Mouse (Mus musculus): Measurements from ENCODE around the gene Ttc6. TPM values are rescaled to one million over a fixed set of nuclear protein-coding genes. Genes with fewer than 3 reads are reported as not detected.

Gene Ttc6
- polyA plus RNA-seq, 1 experiment from 2014 or later: 0.38 TPM

DNA sequence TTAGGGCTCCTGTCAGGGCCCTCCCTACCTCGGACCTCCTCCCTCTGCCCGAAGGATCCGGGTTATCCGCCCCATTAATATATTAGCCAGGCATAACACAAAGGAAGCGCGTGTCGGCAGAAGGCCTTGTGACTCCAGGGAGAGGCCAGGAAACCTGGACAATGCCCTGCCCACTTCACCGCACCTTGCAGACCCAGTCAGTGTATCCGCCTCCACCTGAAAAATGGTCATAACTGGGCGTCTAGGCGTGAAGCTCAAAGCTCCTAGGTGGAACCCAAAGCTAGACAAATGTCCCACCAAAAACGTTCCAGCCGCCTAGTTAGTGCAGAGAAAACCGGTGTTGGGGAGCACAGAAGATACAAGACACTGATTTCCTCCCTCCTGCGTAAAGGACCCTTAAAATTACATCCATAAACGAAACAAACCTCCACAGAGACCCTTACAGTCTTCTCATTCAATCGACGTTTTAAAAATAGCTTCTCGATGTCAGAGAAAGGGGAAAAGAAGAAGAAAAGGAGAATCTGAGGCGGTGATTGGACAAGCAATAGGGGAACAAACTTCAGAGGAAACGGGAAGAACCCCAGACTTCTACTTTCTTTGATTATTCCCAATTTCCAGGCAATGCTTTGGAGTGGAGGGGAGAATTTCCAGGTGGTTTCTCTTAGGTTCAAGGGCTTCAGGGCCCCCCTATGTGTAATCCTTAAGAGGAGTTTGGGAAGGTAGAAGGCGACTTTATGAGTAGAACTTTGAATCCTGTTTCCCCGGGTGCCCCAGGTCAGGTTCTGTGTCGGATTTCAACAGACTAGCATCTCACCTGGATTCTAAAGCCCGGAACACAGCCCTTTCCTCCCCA is 27.6 kb upstream of the Ttc6 start:
- Histone ChIP-seq H3K27ac (replicated peaks; ENCODE audit: low read depth, low read length) (no peak overlapping the region), H3K9ac (replicated peaks; ENCODE audit: low read length) (no peak overlapping the region), H3K36me3 (replicated peaks; ENCODE audit: control insufficient read depth, insufficient read depth, low read depth, low read length) (no peaks in the 10 kb centered on the region), H3K4me2 (ENCODE audit: low read depth, low read length) (no peak overlapping the region), H3K27me3 (ENCODE audit: control insufficient read depth, insufficient read depth, low read length) (peaks cover 55% of the 10 kb centered on the region), H3K4me1 (ENCODE audit: control insufficient read depth, insufficient read depth, low read length) (peaks cover 3% of the 10 kb centered on the region), H3K9me3 (replicated peaks; ENCODE audit: control insufficient read depth, low read length) (no peaks in the 10 kb centered on the region), H3K4me3 (ENCODE audit: low read depth, low read length) (no peak overlapping the region)
- ATAC-seq (replicated peaks; ENCODE audit: insufficient number of reproducible peaks, low FRiP score, low TSS enrichment, low read depth) (no peak), DNase-seq (ENCODE audit: low spot score) (peak; percentile 23)
- 2% methylated on average over 25 of the region's 25 CpGs for WGBS

GRCm38 (mm10) chr12:57536909-57537670 is 26.8 kb upstream of the Ttc6 start:
- ATAC-seq (replicated peaks; ENCODE audit: insufficient number of reproducible peaks, low FRiP score, low TSS enrichment, low read depth) (no peak), DNase-seq (ENCODE audit: low spot score) (no peak)
- Histone ChIP-seq H3K4me2 (ENCODE audit: low read depth, low read length) (no peak overlapping the region), H3K36me3 (replicated peaks; ENCODE audit: control insufficient read depth, insufficient read depth, low read depth, low read length) (no peaks in the 10 kb centered on the region), H3K4me1 (ENCODE audit: control insufficient read depth, insufficient read depth, low read length) (peaks cover 3% of the 10 kb centered on the region), H3K9me3 (replicated peaks; ENCODE audit: control insufficient read depth, low read length) (no peaks in the 10 kb centered on the region), H3K27ac (replicated peaks; ENCODE audit: low read depth, low read length) (no peak overlapping the region), H3K4me3 (ENCODE audit: low read depth, low read length) (no peak overlapping the region), H3K27me3 (ENCODE audit: control insufficient read depth, insufficient read depth, low read length) (peaks cover 58% of the 10 kb centered on the region), H3K9ac (replicated peaks; ENCODE audit: low read length) (no peak overlapping the region)
- 3% methylated on average over 11 of the region's 11 CpGs for WGBS

DNA sequence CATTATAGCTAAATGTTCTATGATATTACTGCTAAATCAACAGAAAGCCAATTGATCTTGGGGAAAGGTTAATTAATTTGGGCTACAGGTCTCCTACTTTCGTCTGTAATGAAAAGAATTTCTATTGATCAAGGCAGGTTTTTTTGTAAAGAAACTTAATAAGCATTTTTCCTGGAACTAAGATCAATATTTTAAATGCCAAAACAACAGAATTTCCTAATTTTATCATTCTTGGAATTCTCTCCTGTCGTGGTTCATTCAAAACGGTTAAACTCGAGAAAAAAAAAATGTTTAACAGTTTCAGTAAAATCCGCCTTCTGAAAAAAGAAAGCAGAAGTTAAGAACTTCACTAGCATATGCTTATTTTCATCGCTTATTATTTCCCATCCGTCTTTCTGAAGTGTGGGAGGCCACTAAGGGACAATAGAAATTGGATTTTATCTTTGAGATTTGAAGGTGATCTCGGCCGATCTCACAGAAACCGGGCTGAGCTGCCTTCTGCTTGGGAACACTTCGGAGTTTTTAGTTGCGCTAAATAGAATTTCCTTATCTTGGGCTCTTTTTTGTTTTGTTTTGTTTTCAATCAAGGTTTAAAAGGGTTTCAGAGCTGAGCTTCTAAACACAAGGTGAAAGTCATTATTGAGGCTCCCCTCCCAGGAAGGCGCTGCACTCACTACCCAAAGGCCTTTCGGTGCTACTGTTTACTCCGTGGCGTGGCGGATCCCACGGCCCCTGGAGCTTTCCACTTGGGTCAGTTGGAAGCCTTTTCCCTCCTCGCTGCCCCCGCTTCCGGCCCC is 25.9 kb upstream of the Ttc6 start:
- H3K4me2 ChIP-seq (ENCODE audit: low read depth, low read length): peak overlapping the region; percentile 49
- no peak overlapping the region for H3K9ac ChIP-seq (replicated peaks; ENCODE audit: low read length)
- ATAC-seq (replicated peaks; ENCODE audit: insufficient number of reproducible peaks, low FRiP score, low TSS enrichment, low read depth) (no peak), DNase-seq (ENCODE audit: low spot score) (peak; percentile 46)
- no peaks in the 10 kb centered on the region for H3K36me3 ChIP-seq (replicated peaks; ENCODE audit: control insufficient read depth, insufficient read depth, low read depth, low read length)
- peaks cover 3% of the 10 kb centered on the region for H3K4me1 ChIP-seq (ENCODE audit: control insufficient read depth, insufficient read depth, low read length)
- no peaks in the 10 kb centered on the region for H3K9me3 ChIP-seq (replicated peaks; ENCODE audit: control insufficient read depth, low read length)
- peaks cover 59% of the 10 kb centered on the region for H3K27me3 ChIP-seq (ENCODE audit: control insufficient read depth, insufficient read depth, low read length)
- H3K27ac ChIP-seq (replicated peaks; ENCODE audit: low read depth, low read length): no peak overlapping the region
- under 1% methylated on average over 21 of the region's 21 CpGs for WGBS
- H3K4me3 ChIP-seq (ENCODE audit: low read depth, low read length): peak overlapping the region; percentile 26

DNA sequence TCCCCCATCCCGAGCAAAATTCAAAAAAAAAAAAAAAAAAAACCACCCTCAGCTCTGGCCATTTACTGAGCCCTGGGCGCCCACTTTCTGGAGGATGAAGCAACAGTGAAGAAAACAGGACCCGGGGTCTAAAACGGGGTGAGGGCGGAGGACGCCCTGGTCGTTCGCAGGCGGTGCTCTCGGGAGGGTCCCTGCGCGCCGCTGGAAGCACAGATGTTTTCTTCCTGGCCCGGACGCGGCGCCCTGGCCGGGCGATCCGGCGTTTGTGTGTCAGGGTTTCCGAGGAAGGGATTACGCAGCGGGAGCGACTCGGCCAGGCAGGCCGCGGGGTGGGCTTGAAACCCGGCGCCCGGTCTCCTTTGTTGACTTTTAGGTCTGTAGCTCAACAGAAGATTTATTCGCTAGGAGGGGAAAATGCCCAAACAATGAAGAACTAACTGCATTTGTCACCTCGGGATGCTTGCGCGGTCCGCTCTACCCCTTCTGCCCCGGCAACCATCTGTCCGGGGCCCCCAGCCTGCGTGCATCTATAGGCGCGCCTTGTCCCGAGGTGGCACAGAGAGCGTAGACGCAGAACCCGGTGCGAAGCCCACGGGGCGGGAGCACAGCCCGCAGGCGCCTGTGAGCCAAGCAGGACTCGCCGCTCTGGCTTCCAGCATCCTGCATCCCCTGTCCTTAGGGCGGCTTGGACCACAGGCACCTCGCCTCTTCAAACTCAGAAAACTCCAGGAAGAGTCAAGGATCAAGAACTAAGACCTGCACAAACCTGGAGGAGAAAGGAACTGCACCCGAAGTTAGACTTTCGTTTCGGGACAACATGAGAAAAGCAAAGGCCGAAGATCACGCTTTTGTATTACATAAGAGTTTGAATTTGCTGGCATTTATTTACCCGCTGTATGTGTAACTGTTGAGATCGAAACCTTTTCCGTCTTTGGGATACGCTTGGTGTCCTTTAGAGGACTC is 25.0 kb upstream of the Ttc6 start:
- Histone ChIP-seq H3K27ac (replicated peaks; ENCODE audit: low read depth, low read length) (no peak overlapping the region), H3K27me3 (ENCODE audit: control insufficient read depth, insufficient read depth, low read length) (peaks cover 58% of the 10 kb centered on the region), H3K36me3 (replicated peaks; ENCODE audit: control insufficient read depth, insufficient read depth, low read depth, low read length) (no peaks in the 10 kb centered on the region), H3K4me1 (ENCODE audit: control insufficient read depth, insufficient read depth, low read length) (peaks cover 3% of the 10 kb centered on the region), H3K4me3 (ENCODE audit: low read depth, low read length) (peak overlapping the region; percentile 26), H3K9me3 (replicated peaks; ENCODE audit: control insufficient read depth, low read length) (no peaks in the 10 kb centered on the region), H3K9ac (replicated peaks; ENCODE audit: low read length) (no peak overlapping the region), H3K4me2 (ENCODE audit: low read depth, low read length) (peak overlapping the region; percentile 49)
- ATAC-seq (replicated peaks; ENCODE audit: insufficient number of reproducible peaks, low FRiP score, low TSS enrichment, low read depth) (no peak; the same call in 1 of the 2 replicates), DNase-seq (ENCODE audit: low spot score) (peak; percentile 59)
- under 1% methylated on average over 63 of the region's 63 CpGs for WGBS

GRCm38 (mm10) chr12:57539551-57539985 is 24.3 kb upstream of the Ttc6 start:
- Histone ChIP-seq H3K4me1 (ENCODE audit: control insufficient read depth, insufficient read depth, low read length) (peaks cover 3% of the 10 kb centered on the region), H3K9me3 (replicated peaks; ENCODE audit: control insufficient read depth, low read length) (no peaks in the 10 kb centered on the region), H3K36me3 (replicated peaks; ENCODE audit: control insufficient read depth, insufficient read depth, low read depth, low read length) (no peaks in the 10 kb centered on the region), H3K27ac (replicated peaks; ENCODE audit: low read depth, low read length) (no peak overlapping the region), H3K4me2 (ENCODE audit: low read depth, low read length) (no peak overlapping the region), H3K9ac (replicated peaks; ENCODE audit: low read length) (no peak overlapping the region), H3K4me3 (ENCODE audit: low read depth, low read length) (no peak overlapping the region), H3K27me3 (ENCODE audit: control insufficient read depth, insufficient read depth, low read length) (peaks cover 54% of the 10 kb centered on the region)
- WGBS: under 1% methylated on average over 10 of the region's 10 CpGs
- peak; percentile 41 for DNase-seq (ENCODE audit: low spot score)
- ATAC-seq (replicated peaks; ENCODE audit: insufficient number of reproducible peaks, low FRiP score, low TSS enrichment, low read depth): no peak

DNA sequence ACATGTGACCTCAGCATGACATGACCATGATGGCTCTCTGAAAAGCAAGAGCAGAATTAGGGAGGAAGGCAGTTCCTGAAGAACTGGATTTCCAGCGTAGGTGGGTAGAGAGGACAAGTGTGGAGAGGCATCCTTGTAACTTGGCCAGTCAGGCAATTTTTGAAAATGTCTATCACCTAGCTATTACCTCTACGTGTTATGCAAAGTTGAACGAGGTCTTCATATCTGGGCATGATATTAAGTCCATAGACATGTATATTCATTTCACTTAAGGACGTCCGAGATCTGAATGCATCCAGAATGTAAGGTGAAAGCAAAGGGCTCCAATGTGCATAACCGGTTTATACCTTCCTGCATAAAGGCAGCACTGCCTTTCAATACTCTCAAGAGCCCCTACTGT is 22.8 kb upstream of the Ttc6 start:
- H3K27ac ChIP-seq (replicated peaks; ENCODE audit: low read depth, low read length): no peak overlapping the region
- WGBS: 11% methylated on average over 6 of the region's 6 CpGs
- H3K36me3 ChIP-seq (replicated peaks; ENCODE audit: control insufficient read depth, insufficient read depth, low read depth, low read length): no peaks in the 10 kb centered on the region

More for the DNA sequence above, 22.8 kb upstream of the Ttc6 start:
- Histone ChIP-seq H3K9ac (replicated peaks; ENCODE audit: low read length) (no peak overlapping the region), H3K4me3 (ENCODE audit: low read depth, low read length) (no peak overlapping the region), H3K9me3 (replicated peaks; ENCODE audit: control insufficient read depth, low read length) (no peaks in the 10 kb centered on the region), H3K4me2 (ENCODE audit: low read depth, low read length) (no peak overlapping the region), H3K27me3 (ENCODE audit: control insufficient read depth, insufficient read depth, low read length) (peaks cover 55% of the 10 kb centered on the region), H3K4me1 (ENCODE audit: control insufficient read depth, insufficient read depth, low read length) (peaks cover 7% of the 10 kb centered on the region)
- no peak for ATAC-seq (replicated peaks; ENCODE audit: insufficient number of reproducible peaks, low FRiP score, low TSS enrichment, low read depth)
- DNase-seq (ENCODE audit: low spot score): no peak

Data from embryonic facial prominence, embryonic 11.5 days (tissue).